ENCODE assay signal across 9 mouse cellular contexts in the genomic region with DNA sequence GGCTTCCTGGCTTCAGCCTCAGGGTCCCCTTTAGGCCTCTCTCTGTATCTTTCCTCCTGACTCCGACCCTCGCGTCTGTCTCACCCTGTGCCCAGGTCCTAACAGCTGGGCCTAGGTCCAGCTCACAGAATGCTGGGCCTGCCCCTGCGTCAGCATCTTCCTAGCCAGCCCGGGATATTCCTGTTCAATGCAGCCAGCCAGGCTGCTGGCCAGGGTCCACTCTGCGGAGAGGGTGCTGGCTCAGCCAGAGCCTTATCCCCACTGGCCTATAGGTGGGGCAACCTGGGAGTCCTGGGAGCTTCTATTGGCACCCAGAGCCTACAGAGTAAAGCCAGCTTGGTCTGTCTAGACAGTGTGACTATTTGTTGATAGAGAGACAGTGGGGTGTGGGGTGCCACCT. TPM values are rescaled to one million over a fixed set of nuclear protein-coding genes. Genes with fewer than 3 reads are reported as not detected.
DNase-seq lines count a peak whose midpoint lies in the region; ATAC-seq lines count a peak whose summit lies in the region.
"Had no signal": no experiment of that assay in that cellular context is flagged by ENCODE, and none has a peak within 500 bp of the region (broad histone marks: within the 10 kb centered on the region; RNA-seq: fewer than 3 reads in every experiment).

No protein-coding gene starts in this region.

- peak overlapping the region; percentile 94 for H3K27ac ChIP-seq in heart, embryonic 10.5 days
- no peak overlapping the region for H3K27ac ChIP-seq in forebrain, embryonic 14.5 days (ENCODE audit: low read depth, low read length)

- no peak overlapping the region for H3K9ac ChIP-seq in forebrain, embryonic 14.5 days (ENCODE audit: low read length)

- no peak overlapping the region for H3K4me2 ChIP-seq in forebrain, embryonic 14.5 days (ENCODE audit: low read length)

- H3K4me3 ChIP-seq in heart, embryonic 10.5 days = peak overlapping the region; percentile 94
- no peak overlapping the region for H3K4me3 ChIP-seq in forebrain, embryonic 14.5 days (ENCODE audit: low read depth, low read length)

- peak; percentile 78 for DNase-seq in gastrocnemius, adult 18-20 months (ENCODE audit: low spot score)
- DNase-seq in gastrocnemius, postnatal 4 days (ENCODE audit: low spot score in 2 of 2) = no peak
- DNase-seq in brain, adult 2 months (ENCODE audit: low read depth, low spot score) = peak; percentile 32
- no peak for DNase-seq in heart, embryonic 10.5 days (ENCODE audit: low spot score)
- peak; percentile 47 to 67 for DNase-seq in kidney, postnatal 4 days
- no peak for DNase-seq in forebrain, embryonic 14.5 days (ENCODE audit: low spot score)
- DNase-seq in thymus, postnatal 36 days = no peak
- DNase-seq: lung, postnatal 14 days had no signal

- peaks cover 5% of the 10 kb centered on the region; the same call in 1 of the 2 replicates for H3K27me3 ChIP-seq in heart, embryonic 10.5 days (ENCODE audit: insufficient read depth, poor library complexity, severe bottlenecking)
- peaks cover 28% of the 10 kb centered on the region for H3K27me3 ChIP-seq in forebrain, embryonic 14.5 days (replicated peaks; ENCODE audit: control insufficient read depth, insufficient read depth, low read length)

- no peak for ATAC-seq in megakaryocyte-erythroid progenitor cell, adult 5-6 weeks (replicated peaks; ENCODE audit: low FRiP score, low TSS enrichment, poor library complexity, severe bottlenecking)
- no peak for ATAC-seq in forebrain, embryonic 14.5 days

- peaks cover 91% of the 10 kb centered on the region for H3K4me1 ChIP-seq in heart, embryonic 10.5 days
- H3K4me1 ChIP-seq in forebrain, embryonic 14.5 days (ENCODE audit: control insufficient read depth, insufficient read depth, low read length) = 0 out of 2 replicates have a peak, but pooled peaks cover 4% of the 10 kb centered on the region

- H3K9me3 ChIP-seq in heart, embryonic 10.5 days = no peaks in the 10 kb centered on the region
- H3K9me3 ChIP-seq in forebrain, embryonic 14.5 days (replicated peaks; ENCODE audit: control insufficient read depth, low read length) = no peaks in the 10 kb centered on the region

- H3K36me3 ChIP-seq in heart, embryonic 10.5 days = 0 out of 2 replicates have a peak, but pooled peaks cover 3% of the 10 kb centered on the region
- H3K36me3 ChIP-seq in forebrain, embryonic 14.5 days (ENCODE audit: control insufficient read depth, insufficient read depth, low read length) = no peaks in the 10 kb centered on the region

- WGBS in heart, embryonic 10.5 days = 65% methylated on average over 6 of the region's 6 CpGs
- 69% methylated on average over 6 of the region's 6 CpGs for WGBS in forebrain, embryonic 14.5 days

RNA-seq across cellular contexts. Expression of a gene that starts 1.6 kb away (rescaled TPM):
- under 1 TPM in 1 of 2 experiments, not detected in 1; 0.09 TPM for total RNA-seq in gastrocnemius, adult 18-20 months (2021)
- under 1 TPM in 1 of 2 experiments, not detected in 1; 0.10 TPM for total RNA-seq in gastrocnemius, postnatal 4 days (2021)
- polyA plus RNA-seq in heart, embryonic 10.5 days (2016; fragmentation: Nextera tagmentation; extraction: Ambion mirVana) = 0.10 TPM in 1 of 2 replicates, not detected in the other
- 1.8 TPM in 1 of 2 replicates, not detected in the other for total RNA-seq in megakaryocyte-erythroid progenitor cell, adult 5-6 weeks (2014; fragmentation: Nextera tagmentation)
- 0.99 and 3.7 TPM in 2 replicates for total RNA-seq in megakaryocyte-erythroid progenitor cell, adult 5-6 weeks (2017)
- not detected in 2 replicates for polyA plus RNA-seq in forebrain, embryonic 14.5 days (2014; fragmentation: Nextera tagmentation; extraction: Ambion mirVana)

RNA-seq across cellular contexts. Expression of a gene that starts 2.2 kb away (rescaled TPM):
- total RNA-seq in gastrocnemius, adult 18-20 months (2021) = 100 to 1,000 TPM; 108 to 134 TPM
- total RNA-seq in gastrocnemius, postnatal 4 days (2021) = 10 to 100 TPM; 35.5 to 43.1 TPM
- polyA plus RNA-seq in heart, embryonic 10.5 days (2016; fragmentation: Nextera tagmentation; extraction: Ambion mirVana) = 73.5 and 78.8 TPM in 2 replicates
- 92.6 and 109 TPM in 2 replicates for total RNA-seq in megakaryocyte-erythroid progenitor cell, adult 5-6 weeks (2014; fragmentation: Nextera tagmentation)
- total RNA-seq in megakaryocyte-erythroid progenitor cell, adult 5-6 weeks (2017) = 74.2 and 82.1 TPM in 2 replicates
- polyA plus RNA-seq in forebrain, embryonic 14.5 days (2014; fragmentation: Nextera tagmentation; extraction: Ambion mirVana) = 69.9 and 74.6 TPM in 2 replicates

Comparison
In these comparisons a context has a peak if more than half of its experiments do, and no peak if none do; other contexts are left out.
1. DNase-seq: peak in gastrocnemius, adult 18-20 months (single experiment), brain, adult 2 months (single experiment) and kidney, postnatal 4 days (2 of 2); none in gastrocnemius, postnatal 4 days (0 of 2), heart, embryonic 10.5 days (single experiment), forebrain, embryonic 14.5 days (single experiment) and thymus, postnatal 36 days (0 of 2).